8 mouse cellular contexts compared by ENCODE assay signal in genomic region chr7:19093174-19093521, GRCm38 (mm10). TPM values are rescaled to one million over a fixed set of nuclear protein-coding genes. Genes with fewer than 3 reads are reported as not detected.
DNase-seq lines count a peak whose midpoint lies in the region; ATAC-seq and TF ChIP-seq lines count a peak whose summit lies in the region.

No protein-coding gene starts in this region.

- peak; percentile 13; the same call in 1 of the 2 replicates for ATAC-seq in hindbrain, embryonic 15.5 days (ENCODE audit: low FRiP score, low read depth)
- peak; percentile 74 for ATAC-seq in megakaryocyte, adult 5-6 weeks (ENCODE audit: poor library complexity, severe bottlenecking)

- H3K4me1 ChIP-seq in hindbrain, embryonic 15.5 days (replicated peaks): peaks cover 52% of the 10 kb centered on the region

- peak overlapping the region; percentile 99 for H3K4me2 ChIP-seq in hindbrain, embryonic 15.5 days

- DNase-seq in T-cell, adult 2 months (ENCODE audit: low spot score): peak; percentile 83
- DNase-seq in cerebellum, postnatal 36 days: peak; percentile 52 to 65
- DNase-seq in gastrocnemius, adult 2 months: peak; percentile 93
- DNase-seq in left cerebral cortex, adult 2 months (ENCODE audit: extremely low spot score in 1 of 2, low spot score in 2 of 2): peak; percentile 76 to 78
- DNase-seq in right cerebral cortex, adult 2 months (ENCODE audit: low spot score in 2 of 2): peak; percentile 66 to 74
- peak; percentile 83 for DNase-seq in urinary bladder, postnatal 25 days (ENCODE audit: low spot score)

- H3K9ac ChIP-seq in hindbrain, embryonic 15.5 days: no peak overlapping the region; the same call in 1 of the 2 replicates

- H3K36me3 ChIP-seq in hindbrain, embryonic 15.5 days: peaks cover 18% of the 10 kb centered on the region

- peaks cover 44% of the 10 kb centered on the region for H3K27me3 ChIP-seq in hindbrain, embryonic 15.5 days

- H3K4me3 ChIP-seq in gastrocnemius, adult 2 months: peak overlapping the region; percentile 90
- peak overlapping the region; percentile 47 for H3K4me3 ChIP-seq in hindbrain, embryonic 15.5 days
- H3K4me3 ChIP-seq in left cerebral cortex, adult 2 months: peak overlapping the region; percentile 23

- TF ChIP-seq CTCF in gastrocnemius, adult 2 months (IDR thresholded peaks at IDR 0.05): peak; percentile 84
- TF ChIP-seq CTCF in left cerebral cortex, adult 2 months (IDR thresholded peaks at IDR 0.05): peak; percentile 73

- WGBS in hindbrain, embryonic 15.5 days: 3% methylated on average over 14 of the region's 15 CpGs

- intact Hi-C loops in gastrocnemius, adult 2 months (cut with DNase I): loop anchor here (1.0 to 5.0 kb wide), 2 partner anchors 24 to 86 kb away; no protein-coding TSS in a partner anchor
- intact Hi-C loops in left cerebral cortex, adult 2 months (cut with DNase I): loop anchor here (2.0 kb wide), 2 partner anchors 16 to 24 kb away; partner anchors contain the start of gene Dmwd

- peak overlapping the region; percentile 94 for H3K27ac ChIP-seq in gastrocnemius, adult 2 months
- H3K27ac ChIP-seq in hindbrain, embryonic 15.5 days (replicated peaks): peak overlapping the region; percentile 35
- no peak overlapping the region for H3K27ac ChIP-seq in left cerebral cortex, adult 2 months

- no peaks in the 10 kb centered on the region for H3K9me3 ChIP-seq in hindbrain, embryonic 15.5 days

RNA-seq across cellular contexts. Expression of gene Six5, which starts 1.2 kb away (rescaled TPM):
- 1 to 10 TPM in 1 of 2 experiments, under 1 TPM in 1; 0.89 to 2.3 TPM for total RNA-seq in gastrocnemius, adult 2 months (2021)
- 2.5 and 2.6 TPM in 2 replicates for polyA plus RNA-seq in hindbrain, embryonic 15.5 days (2015; fragmentation: Nextera tagmentation; extraction: Ambion mirVana)
- 1 to 10 TPM; 1.9 to 2.0 TPM for total RNA-seq in left cerebral cortex, adult 2 months (2021)
- 0.18 TPM in 1 of 2 replicates, not detected in the other for total RNA-seq in megakaryocyte, adult 5-6 weeks (2015)
- 0.04 and 0.07 TPM in 2 replicates for total RNA-seq in megakaryocyte, adult 5-6 weeks (2017)

RNA-seq across cellular contexts. Expression of gene Dmpk, which starts 9.5 kb away (rescaled TPM):
- 100 to 1,000 TPM; 265 to 336 TPM for total RNA-seq in gastrocnemius, adult 2 months (2021)
- polyA plus RNA-seq in hindbrain, embryonic 15.5 days (2015; fragmentation: Nextera tagmentation; extraction: Ambion mirVana): 10.5 and 10.9 TPM in 2 replicates
- 10 to 100 TPM; 35.2 to 50.4 TPM for total RNA-seq in left cerebral cortex, adult 2 months (2021)
- total RNA-seq in megakaryocyte, adult 5-6 weeks (2015): 2.2 and 5.4 TPM in 2 replicates
- 2.7 and 3.1 TPM in 2 replicates for total RNA-seq in megakaryocyte, adult 5-6 weeks (2017)

RNA-seq across cellular contexts. Expression of gene Dmwd, which starts 17.1 kb away (rescaled TPM):
- 10 to 100 TPM; 31.9 to 32.1 TPM for total RNA-seq in gastrocnemius, adult 2 months (2021)
- polyA plus RNA-seq in hindbrain, embryonic 15.5 days (2015; fragmentation: Nextera tagmentation; extraction: Ambion mirVana): 36.2 and 42.5 TPM in 2 replicates
- total RNA-seq in left cerebral cortex, adult 2 months (2021): 100 to 1,000 TPM; 141 to 143 TPM
- 4.1 and 6.2 TPM in 2 replicates for total RNA-seq in megakaryocyte, adult 5-6 weeks (2015)
- 1.0 and 1.3 TPM in 2 replicates for total RNA-seq in megakaryocyte, adult 5-6 weeks (2017)

RNA-seq across cellular contexts. Expression of gene Gm4969, which starts 25.0 kb away (rescaled TPM):
- total RNA-seq in gastrocnemius, adult 2 months (2021): not detected
- polyA plus RNA-seq in hindbrain, embryonic 15.5 days (2015; fragmentation: Nextera tagmentation; extraction: Ambion mirVana): 6.9 and 8.1 TPM in 2 replicates
- total RNA-seq in left cerebral cortex, adult 2 months (2021): under 1 TPM; 0.21 to 0.27 TPM
- total RNA-seq in megakaryocyte, adult 5-6 weeks (2015): 0.05 TPM in 1 of 2 replicates, not detected in the other
- 0.29 TPM in 1 of 2 replicates, not detected in the other for total RNA-seq in megakaryocyte, adult 5-6 weeks (2017)

RNA-seq across cellular contexts. Expression of gene Fbxo46, which starts 26.5 kb away (rescaled TPM):
- total RNA-seq in gastrocnemius, adult 2 months (2021): 1 to 10 TPM; 2.3 to 3.0 TPM
- 16.2 and 16.6 TPM in 2 replicates for polyA plus RNA-seq in hindbrain, embryonic 15.5 days (2015; fragmentation: Nextera tagmentation; extraction: Ambion mirVana)
- total RNA-seq in left cerebral cortex, adult 2 months (2021): 10 to 100 TPM; 13.4 to 14.3 TPM
- total RNA-seq in megakaryocyte, adult 5-6 weeks (2015): 1.5 and 1.9 TPM in 2 replicates
- 6.5 and 6.9 TPM in 2 replicates for total RNA-seq in megakaryocyte, adult 5-6 weeks (2017)

Comparison
In these comparisons a context has a peak if more than half of its experiments do, and no peak if none do; other contexts are left out.
1. H3K4me3 ChIP-seq: peak in every context shown above with its lines; median percentile 90 in gastrocnemius, adult 2 months; 47 in hindbrain, embryonic 15.5 days; 23 in left cerebral cortex, adult 2 months.
2. RNA of gene Dmpk, which starts 9.5 kb away (total RNA-seq): 265 to 336 TPM in gastrocnemius, adult 2 months and 35.2 to 50.4 TPM in left cerebral cortex, adult 2 months; 2.2 to 5.4 TPM in megakaryocyte, adult 5-6 weeks; every median in the first group is over 4 times any median in the second.
3. RNA of gene Dmwd, which starts 17.1 kb away (total RNA-seq): 141 to 143 TPM in left cerebral cortex, adult 2 months and 31.9 to 32.1 TPM in gastrocnemius, adult 2 months; 1.0 to 6.2 TPM in megakaryocyte, adult 5-6 weeks; every median in the first group is over 4 times any median in the second.
4. Peak in every context shown above with its lines, with median percentiles within 50 percentile points of each other: DNase-seq.